Mouse (Mus musculus) left cerebral cortex, postnatal 36 days (tissue): ENCODE data around the gene Sdr16c6. TPM values are rescaled to one million over a fixed set of nuclear protein-coding genes. Genes with fewer than 3 reads are reported as not detected.

Source experiments
- DNase-seq, 2 experiments: peaks; one replicate each; pipeline ENCODE4 v3.0.0; 2021 to 2022; ENCODE audit warnings: low spot score in 2 of 2, mixed read lengths in 1 of 2
- intact Hi-C: fragments of 180-260 bp; cut with DNase I; formaldehyde crosslinking; loops from one replicate; pipeline ENCODE4 v1.15.1; 2025
- total RNA-seq, 2 experiments: library from RNA; stranded (reverse); gene quantifications; 2 replicates each; pipeline ENCODE4 v1.2.3; 2021

Gene Sdr16c6
- not detected for total RNA-seq

- no peak for DNase-seq
- intact Hi-C loops = no loop called here
Observed at GRCm38 (mm10) chr4:4077372-4077771, at the start of gene Sdr16c6. Gene Sdr16c6 (minus strand): TSS chr4:4077522.

- intact Hi-C loops = no loop called here
- DNase-seq = no peak
Observed at GRCm38 (mm10) chr4:4080180-4080579, 2.9 kb upstream of the Sdr16c6 start.

GRCm38 (mm10) chr4:4079132-4079531 is 1.8 kb upstream of the Sdr16c6 start:
- intact Hi-C loops = no loop called here
- no peak for DNase-seq

- no peak for DNase-seq
- intact Hi-C loops = no loop called here
Observed at GRCm38 (mm10) chr4:4076001-4076400, 1.3 kb downstream of the Sdr16c6 start.

Other genes starting within 250 kb of the Sdr16c6 start
- 100 to 1,000 TPM; 118 to 131 TPM for gene Gm11808, start 103.9 kb downstream of the Sdr16c6 start, total RNA-seq